Mouse (Mus musculus): ENCODE measurements around the gene Magi2. TPM values are rescaled to one million over a fixed set of nuclear protein-coding genes. Genes with fewer than 3 reads are reported as not detected.

Magi2 gene
- total RNA-seq, 2 experiments from 2014 or later = 139 to 145 TPM

DNA sequence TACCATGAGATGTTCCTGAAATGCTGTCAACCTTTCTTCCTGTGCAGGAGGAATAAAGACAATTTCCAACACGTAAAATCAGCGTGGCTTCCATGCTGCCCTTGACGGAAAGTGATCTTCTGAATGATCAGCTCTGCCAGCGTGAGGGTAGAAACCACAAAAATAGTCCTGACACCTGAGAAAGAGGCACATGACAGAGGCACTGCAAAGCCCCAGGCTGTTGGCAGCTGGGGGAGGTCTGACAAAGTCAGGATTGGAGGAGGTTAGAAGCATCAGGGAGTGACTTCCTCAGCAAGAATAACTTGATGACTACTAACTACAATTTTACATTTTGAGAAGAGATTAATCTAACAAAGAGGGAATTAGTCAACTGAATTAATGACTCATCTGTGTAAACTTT, 835.2 kb downstream of the Magi2 start:
- TF ChIP-seq CTCF (IDR thresholded peaks at IDR 0.05) = no peak
- no peak for DNase-seq (ENCODE audit: extremely low spot score in 1 of 2, low spot score in 2 of 2)
- H3K4me3 ChIP-seq = no peak overlapping the region
- intact Hi-C loops (cut with DNase I) = no loop called here
- no peak overlapping the region for H3K27ac ChIP-seq

DNA sequence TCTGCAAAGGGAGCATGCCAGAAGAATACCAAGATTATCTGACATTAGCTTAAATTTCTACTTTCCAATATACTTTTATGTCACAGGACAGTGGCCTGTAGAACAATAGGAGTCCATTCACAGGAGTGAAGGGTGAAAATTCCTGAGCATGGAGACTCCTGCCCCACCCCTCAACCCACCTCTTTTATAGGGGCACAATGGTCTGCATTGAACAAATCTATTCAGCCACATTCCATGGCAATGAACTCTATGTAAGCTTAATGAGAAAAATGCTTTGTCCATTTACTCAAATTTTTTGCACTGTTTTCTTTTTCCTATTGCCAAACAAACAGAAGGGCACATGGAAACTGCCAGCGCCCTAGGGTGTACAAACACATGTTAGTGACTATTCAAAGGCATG, 838.2 kb downstream of the Magi2 start:
- H3K4me3 ChIP-seq = no peak overlapping the region
- DNase-seq (ENCODE audit: extremely low spot score in 1 of 2, low spot score in 2 of 2) = no peak
- no peak for TF ChIP-seq CTCF (IDR thresholded peaks at IDR 0.05)
- no peak overlapping the region for H3K27ac ChIP-seq
- intact Hi-C loops (cut with DNase I) = no loop called here

DNA sequence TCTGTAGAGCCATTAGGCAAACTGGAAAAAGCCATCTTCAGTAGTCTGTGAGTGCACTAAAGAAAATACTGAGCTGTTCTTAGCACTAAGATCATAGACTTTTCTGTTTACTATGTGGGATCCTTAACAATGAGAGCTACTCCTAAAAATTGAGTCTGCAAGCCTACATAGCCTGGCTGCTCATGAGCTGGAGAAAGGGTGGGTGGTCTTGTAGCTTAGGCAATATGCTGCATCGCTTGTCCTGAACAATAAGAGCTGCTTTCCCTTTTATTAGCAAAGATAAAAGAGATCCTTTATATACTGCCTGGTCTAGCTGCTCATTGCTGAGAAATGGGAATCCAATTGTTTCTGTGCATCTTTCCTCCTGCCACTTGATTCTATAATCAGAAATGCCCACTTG, 841.7 kb downstream of the Magi2 start:
- intact Hi-C loops (cut with DNase I) = no loop called here
- no peak for TF ChIP-seq CTCF (IDR thresholded peaks at IDR 0.05)
- Histone ChIP-seq H3K27ac (no peak overlapping the region), H3K4me3 (no peak overlapping the region)
- DNase-seq (ENCODE audit: extremely low spot score in 1 of 2, low spot score in 2 of 2) = no peak

DNA sequence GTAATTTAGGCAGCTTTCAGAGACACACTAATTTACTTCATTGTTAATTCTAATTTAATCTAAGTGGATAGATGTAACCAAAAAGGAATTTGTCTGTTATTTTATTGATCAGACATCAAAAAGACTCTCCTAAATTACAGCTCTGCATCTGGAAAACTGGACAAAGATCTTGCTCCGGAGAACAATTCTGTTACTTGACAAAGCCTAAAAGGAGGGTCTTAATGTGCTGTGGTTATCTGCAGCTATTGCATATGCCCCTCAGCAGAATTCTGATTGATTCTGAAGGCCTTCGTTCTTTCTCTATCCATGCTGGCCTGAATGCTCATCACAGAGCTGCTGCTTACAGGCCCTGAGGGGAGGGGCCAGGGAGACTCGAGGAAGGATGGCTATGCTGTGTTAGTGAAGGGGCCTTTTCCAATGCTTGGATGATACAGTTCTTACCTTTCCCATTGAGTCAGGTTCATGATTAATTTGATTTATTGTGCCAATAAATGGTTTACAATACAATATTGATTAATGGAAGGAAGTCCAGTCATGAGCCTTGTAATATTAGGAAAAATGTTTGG, 842.2 kb downstream of the Magi2 start:
- H3K27ac ChIP-seq = no peak overlapping the region
- no peak for TF ChIP-seq CTCF (IDR thresholded peaks at IDR 0.05)
- H3K4me3 ChIP-seq = no peak overlapping the region
- DNase-seq (ENCODE audit: extremely low spot score in 1 of 2, low spot score in 2 of 2) = no peak
- intact Hi-C loops (cut with DNase I) = no loop called here

DNA sequence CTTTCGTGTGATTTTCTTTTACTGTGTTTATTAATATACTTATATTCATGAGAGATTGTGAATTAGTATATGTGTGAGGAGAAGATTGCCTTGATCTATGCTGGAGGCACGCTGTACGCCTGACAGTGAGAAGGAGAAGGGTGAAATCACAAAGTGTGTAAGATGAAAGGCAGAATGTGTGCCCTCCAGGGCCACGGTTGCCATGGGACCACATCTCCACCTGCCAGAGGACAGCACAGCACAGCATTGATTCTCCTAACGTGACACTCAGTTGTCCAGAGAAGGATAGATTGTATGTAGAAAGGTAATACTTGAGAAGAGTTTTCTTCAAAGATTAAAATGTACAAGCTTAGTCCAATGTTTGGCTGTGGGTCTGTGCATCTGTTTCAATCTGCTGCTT, 847.3 kb downstream of the Magi2 start:
- Histone ChIP-seq H3K4me3 (no peak overlapping the region), H3K27ac (no peak overlapping the region)
- DNase-seq (ENCODE audit: extremely low spot score in 1 of 2, low spot score in 2 of 2) = no peak
- intact Hi-C loops (cut with DNase I) = no loop called here
- TF ChIP-seq CTCF (IDR thresholded peaks at IDR 0.05) = no peak

DNA sequence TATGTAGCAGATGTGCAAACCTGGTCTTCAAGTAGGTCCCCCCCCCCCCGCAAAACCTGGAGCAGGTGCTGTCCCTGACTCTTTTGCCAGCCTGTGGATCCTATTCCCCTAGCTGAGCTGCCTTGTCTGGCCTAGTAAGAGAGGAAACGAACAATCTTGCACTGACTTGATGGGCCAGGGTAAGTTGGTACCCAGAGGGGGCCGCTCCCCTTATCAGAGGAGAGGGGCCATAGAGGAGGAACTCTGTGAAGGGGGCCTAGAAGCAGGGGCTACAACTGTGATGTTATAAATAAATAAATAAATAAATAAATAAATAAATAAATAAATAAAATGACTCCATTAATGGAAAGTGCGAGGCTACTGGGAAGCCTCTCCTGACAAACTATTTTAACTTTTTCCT, 848.0 kb downstream of the Magi2 start:
- Histone ChIP-seq H3K27ac (no peak overlapping the region), H3K4me3 (no peak overlapping the region)
- intact Hi-C loops (cut with DNase I) = no loop called here
- no peak for DNase-seq (ENCODE audit: extremely low spot score in 1 of 2, low spot score in 2 of 2)
- TF ChIP-seq CTCF (IDR thresholded peaks at IDR 0.05) = no peak

DNA sequence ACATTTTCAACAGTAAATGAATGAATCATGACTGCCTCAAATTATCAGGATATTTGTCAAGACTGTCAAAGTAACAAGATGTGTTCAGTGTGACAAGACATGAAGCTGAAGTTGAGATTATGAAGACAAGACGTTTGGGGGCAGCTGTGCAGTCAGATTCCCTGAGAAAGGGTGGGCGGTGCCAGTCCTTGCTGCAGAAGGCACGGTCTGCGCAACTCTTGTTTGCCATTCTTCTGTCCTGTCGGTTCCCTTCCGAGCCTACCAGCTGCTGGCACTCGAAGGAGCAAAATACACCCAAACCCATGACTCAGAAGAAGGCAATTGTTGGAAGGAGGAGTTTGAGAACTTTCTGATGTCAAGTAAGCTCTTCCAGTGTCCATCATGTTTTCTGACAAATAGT, 852.1 kb downstream of the Magi2 start:
- intact Hi-C loops (cut with DNase I) = no loop called here
- Histone ChIP-seq H3K27ac (no peak overlapping the region), H3K4me3 (no peak overlapping the region)
- TF ChIP-seq CTCF (IDR thresholded peaks at IDR 0.05) = no peak
- DNase-seq (ENCODE audit: extremely low spot score in 1 of 2, low spot score in 2 of 2) = peak in 1 of 2 experiments; percentile 15

DNA sequence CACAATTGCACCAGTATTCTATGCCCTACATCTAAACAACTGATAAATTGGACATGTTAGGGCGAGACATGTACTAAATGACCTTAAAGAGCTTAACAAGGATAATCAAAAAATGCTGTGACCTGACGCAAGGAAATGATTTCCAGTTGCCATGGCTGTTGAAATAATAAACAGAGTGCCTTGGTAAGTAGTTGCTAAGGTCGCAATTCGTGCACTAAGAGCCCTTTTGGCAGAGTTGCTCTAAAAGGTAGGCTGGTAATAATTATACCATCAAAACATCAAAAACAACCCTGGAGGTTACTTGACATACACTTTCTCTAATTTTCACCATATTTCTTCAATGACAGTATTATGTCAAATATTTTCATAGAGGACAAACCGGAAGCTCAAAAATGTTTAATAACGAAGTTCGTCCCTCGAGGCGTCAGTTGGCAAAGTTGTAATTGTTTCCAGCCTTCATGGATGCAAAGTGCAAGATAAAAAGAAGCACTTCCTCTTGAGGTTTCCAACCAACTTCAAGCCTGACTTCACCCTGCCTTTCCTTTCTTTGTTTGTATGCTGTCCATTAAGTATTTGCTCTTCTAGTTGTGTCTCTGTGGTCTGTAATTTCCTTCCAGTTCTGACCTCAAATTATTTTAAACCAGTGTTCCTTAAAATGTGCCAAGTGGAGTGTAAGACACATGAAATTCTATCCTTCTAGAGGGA, 853.9 kb downstream of the Magi2 start:
- no peak overlapping the region for H3K27ac ChIP-seq
- no peak for TF ChIP-seq CTCF (IDR thresholded peaks at IDR 0.05)
- intact Hi-C loops (cut with DNase I) = loop anchor here (10.0 kb wide), 1 partner anchor 556 kb away; no protein-coding TSS in a partner anchor
- no peak overlapping the region for H3K4me3 ChIP-seq
- DNase-seq (ENCODE audit: extremely low spot score in 1 of 2, low spot score in 2 of 2) = no peak

DNA sequence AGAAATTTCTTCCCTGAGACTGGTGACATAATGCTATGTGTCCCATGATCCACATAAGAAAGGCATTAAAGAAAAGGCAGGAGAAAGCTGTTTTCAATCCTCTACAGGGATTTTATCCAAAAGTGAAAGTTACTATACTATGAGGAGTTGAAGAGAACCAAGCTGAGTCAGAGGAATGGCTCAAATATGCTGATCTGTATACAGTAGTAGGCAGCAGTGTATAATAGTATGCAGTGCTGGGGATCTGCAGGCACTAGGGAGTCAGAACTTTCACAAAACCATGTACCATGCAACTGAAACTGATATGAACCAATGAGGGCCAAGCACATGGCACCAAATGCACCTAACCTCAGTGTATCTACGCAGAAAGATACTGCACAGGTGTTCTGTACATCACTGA, 855.5 kb downstream of the Magi2 start:
- TF ChIP-seq CTCF (IDR thresholded peaks at IDR 0.05) = no peak
- intact Hi-C loops (cut with DNase I) = loop anchor here (10.0 kb wide), 1 partner anchor 558 kb away; no protein-coding TSS in a partner anchor
- no peak for DNase-seq (ENCODE audit: extremely low spot score in 1 of 2, low spot score in 2 of 2)

DNA sequence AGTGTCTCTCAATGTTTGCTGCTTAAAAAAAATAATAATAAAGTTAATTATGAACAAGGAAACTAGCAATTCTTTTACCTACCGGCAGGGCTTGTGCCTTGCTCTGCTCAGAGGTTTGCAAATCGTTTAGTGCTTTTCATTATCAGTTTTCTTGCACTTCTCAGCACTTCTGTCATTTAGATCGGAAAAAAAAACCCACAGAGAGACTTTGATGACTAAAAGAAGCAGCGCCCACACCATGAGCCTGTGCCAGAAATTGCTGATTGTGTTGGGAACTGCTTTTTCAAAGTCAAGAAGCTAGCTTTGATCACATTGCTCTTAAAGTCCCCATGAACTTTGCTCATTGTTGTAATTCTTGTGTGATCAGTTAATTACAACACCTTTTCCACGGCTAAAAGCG, 860.2 kb downstream of the Magi2 start:
- peak; percentile 40 for TF ChIP-seq CTCF (IDR thresholded peaks at IDR 0.05)
- intact Hi-C loops (cut with DNase I) = loop anchor here (10.0 kb wide), 1 partner anchor 562 kb away; no protein-coding TSS in a partner anchor
- Histone ChIP-seq H3K27ac (no peak overlapping the region), H3K4me3 (no peak overlapping the region)
- no peak for DNase-seq (ENCODE audit: extremely low spot score in 1 of 2, low spot score in 2 of 2)

More for the DNA sequence above, 855.5 kb downstream of the Magi2 start:
- no peak overlapping the region for H3K4me3 ChIP-seq
- H3K27ac ChIP-seq = no peak overlapping the region

DNA sequence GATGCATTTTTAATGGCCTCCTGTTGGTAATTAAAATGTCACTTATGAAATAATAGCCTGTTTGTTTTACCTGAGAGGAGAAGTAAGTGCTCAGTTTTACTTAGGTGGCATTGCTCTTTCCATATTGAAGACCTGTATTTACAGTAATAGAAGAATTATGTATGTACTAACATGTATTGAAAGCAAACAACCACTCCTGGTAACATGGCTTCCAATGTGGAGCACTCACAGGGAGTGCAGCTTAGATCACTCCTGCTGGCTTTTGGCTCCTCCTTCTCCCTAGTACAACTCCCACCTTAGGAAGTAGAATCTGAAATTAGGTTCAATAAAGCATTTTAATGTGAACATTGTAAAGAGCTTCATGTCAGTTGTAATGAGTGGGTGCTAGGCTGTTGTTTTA, 877.0 kb downstream of the Magi2 start:
- Histone ChIP-seq H3K27ac (no peak overlapping the region; the same call in 1 of the 2 replicates), H3K4me3 (no peak overlapping the region)
- no peak for TF ChIP-seq CTCF (IDR thresholded peaks at IDR 0.05)
- intact Hi-C loops (cut with DNase I) = no loop called here
- DNase-seq (ENCODE audit: extremely low spot score in 1 of 2, low spot score in 2 of 2) = no peak

DNA sequence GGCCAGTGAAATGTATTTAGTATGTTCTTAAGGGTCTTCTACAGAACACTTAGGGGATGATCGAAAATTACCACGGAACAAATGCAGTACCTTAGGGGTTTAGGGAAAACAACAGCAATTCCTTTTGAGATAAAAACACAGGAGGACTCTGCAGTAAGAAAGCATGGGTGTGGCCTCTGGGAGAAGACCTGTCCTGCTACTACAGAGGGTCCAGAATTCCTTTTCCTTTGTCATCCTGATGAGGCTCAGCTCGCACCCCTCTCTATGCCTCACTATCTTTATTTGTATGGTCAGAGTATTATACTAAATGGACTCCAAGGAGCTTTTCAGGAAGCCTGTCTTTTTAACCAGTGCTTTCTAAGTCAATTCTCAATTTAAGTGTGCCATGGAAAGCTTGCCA, 877.7 kb downstream of the Magi2 start:
- intact Hi-C loops (cut with DNase I) = no loop called here
- TF ChIP-seq CTCF (IDR thresholded peaks at IDR 0.05) = no peak
- peak overlapping the region; percentile 13; the same call in 1 of the 2 replicates for H3K27ac ChIP-seq
- H3K4me3 ChIP-seq = no peak overlapping the region
- DNase-seq (ENCODE audit: extremely low spot score in 1 of 2, low spot score in 2 of 2) = no peak

DNA sequence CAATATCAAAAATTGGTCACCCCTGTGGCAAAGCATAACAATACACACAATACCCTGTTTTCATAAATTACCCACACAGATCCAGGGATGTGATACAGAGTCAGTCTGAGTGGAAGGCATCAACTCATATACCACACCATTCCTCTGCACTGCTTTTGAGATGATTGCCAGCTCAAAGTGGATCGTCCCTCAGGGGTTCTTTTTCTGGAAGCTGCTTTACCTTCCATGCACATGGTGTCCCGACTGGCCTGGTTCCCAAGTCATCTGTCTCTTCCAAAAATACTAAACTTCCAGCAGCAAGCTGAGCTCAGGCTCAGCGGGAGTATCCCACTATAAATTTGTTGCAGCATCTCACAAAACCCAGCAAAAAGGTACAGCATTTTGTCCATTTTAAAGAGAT, 882.7 kb downstream of the Magi2 start:
- no peak for TF ChIP-seq CTCF (IDR thresholded peaks at IDR 0.05)
- no peak for DNase-seq (ENCODE audit: extremely low spot score in 1 of 2, low spot score in 2 of 2)
- no peak overlapping the region for H3K4me3 ChIP-seq
- intact Hi-C loops (cut with DNase I) = no loop called here
- peak overlapping the region; percentile 36; the same call in 1 of the 2 replicates for H3K27ac ChIP-seq

All from left cerebral cortex, adult 2 months (tissue).